In the genomic region with DNA sequence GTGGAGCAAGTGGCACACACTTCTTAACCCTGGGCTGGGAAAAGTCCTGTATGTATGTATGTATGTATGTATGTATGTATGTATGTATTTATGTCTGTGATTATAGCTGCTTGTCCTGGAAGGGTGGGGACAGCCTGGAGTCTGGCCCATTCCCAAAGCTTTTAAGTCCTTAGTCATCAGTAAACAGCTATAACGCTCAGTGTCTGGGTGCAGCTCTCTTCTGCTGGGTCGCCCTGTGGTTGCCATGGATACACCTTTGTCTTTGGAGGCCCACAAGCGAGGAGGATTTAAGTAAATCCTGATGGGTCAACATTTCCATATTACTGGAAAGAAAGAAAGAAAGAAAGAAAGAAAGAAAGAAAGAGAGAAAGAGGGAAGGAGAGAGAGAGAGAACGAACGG, we compare ENCODE assay signal across 17 mouse cellular contexts.
DNase-seq lines count a peak whose midpoint lies in the region; ATAC-seq and TF ChIP-seq lines count a peak whose summit lies in the region.
"Had no signal": no experiment of that assay in that cellular context is flagged by ENCODE, and none has a peak within 500 bp of the region (broad histone marks: within the 10 kb centered on the region; RNA-seq: fewer than 3 reads in every experiment).

No protein-coding gene starts in this region.

- 19% methylated on average over 5 of the region's 5 CpGs for WGBS in hindbrain, embryonic 10.5 days
- 15% methylated on average over 5 of the region's 5 CpGs for WGBS in hindbrain, embryonic 16.5 days

- peak overlapping the region; percentile 81 for H3K27ac ChIP-seq in hindbrain, embryonic 10.5 days
- no peak overlapping the region for H3K27ac ChIP-seq in hindbrain, embryonic 16.5 days (ENCODE audit: low read depth, low read length)
- H3K27ac ChIP-seq: limb, embryonic 12.5 days; liver, embryonic 15.5 days had no signal

- no peak for TF ChIP-seq CTCF in brain, embryonic 14.5 days (IDR thresholded peaks at IDR 0.05; ENCODE audit: borderline replicate concordance, extremely low read depth, insufficient read depth, insufficient read length)

- peaks cover 34% of the 10 kb centered on the region for H3K4me1 ChIP-seq in hindbrain, embryonic 10.5 days (replicated peaks)
- H3K4me1 ChIP-seq in hindbrain, embryonic 16.5 days (ENCODE audit: control insufficient read depth, insufficient read depth, low read depth, low read length), result peaks cover 5% of the 10 kb centered on the region; the same call in 1 of the 2 replicates
- H3K4me1 ChIP-seq: liver, embryonic 15.5 days had no signal

- H3K9me3 ChIP-seq in hindbrain, embryonic 10.5 days, result no peaks in the 10 kb centered on the region
- H3K9me3 ChIP-seq in hindbrain, embryonic 16.5 days (ENCODE audit: control insufficient read depth, low read length), result no peaks in the 10 kb centered on the region
- H3K9me3 ChIP-seq: limb, embryonic 12.5 days; liver, embryonic 15.5 days had no signal

- H3K4me2 ChIP-seq in hindbrain, embryonic 16.5 days (ENCODE audit: low read length), result no peak overlapping the region
- H3K4me2 ChIP-seq: heart, embryonic 11.5 days; limb, embryonic 12.5 days; liver, embryonic 15.5 days had no signal

- ATAC-seq in hindbrain, embryonic 16.5 days, result no peak

- no peaks in the 10 kb centered on the region for H3K27me3 ChIP-seq in hindbrain, embryonic 10.5 days (ENCODE audit: insufficient read depth, poor library complexity, severe bottlenecking)
- H3K27me3 ChIP-seq in hindbrain, embryonic 16.5 days (replicated peaks; ENCODE audit: control insufficient read depth, insufficient read depth, low read length), result no peaks in the 10 kb centered on the region
- H3K27me3 ChIP-seq: limb, embryonic 12.5 days; liver, embryonic 15.5 days had no signal

- H3K36me3 ChIP-seq in hindbrain, embryonic 10.5 days, result no peaks in the 10 kb centered on the region
- H3K36me3 ChIP-seq in hindbrain, embryonic 16.5 days (ENCODE audit: control insufficient read depth, insufficient read depth, low read length), result no peaks in the 10 kb centered on the region
- H3K36me3 ChIP-seq: limb, embryonic 12.5 days; liver, embryonic 15.5 days had no signal

- TF ChIP-seq POLR2A in brain, embryonic 14.5 days (IDR thresholded peaks at IDR 0.05; ENCODE audit: borderline replicate concordance, extremely low read depth, insufficient read depth, insufficient read length, poor library complexity, severe bottlenecking), result no peak

- DNase-seq in hindbrain, embryonic 10.5 days (ENCODE audit: low spot score), result no peak
- peak; percentile 85 for DNase-seq in brain, embryonic 14.5 days (ENCODE audit: low read depth)
- peak; percentile 40 for DNase-seq in mesoderm, embryonic 11.5 days (ENCODE audit: low read depth, low spot score)
- DNase-seq in retina, postnatal 1 day, result peak; percentile 58
- no peak for DNase-seq in gastrocnemius, postnatal 25 days
- no peak for DNase-seq in urinary bladder, postnatal 10 days (ENCODE audit: low spot score)
- DNase-seq: cerebellum, adult 2 months; heart, postnatal 36 days; kidney, adult 18-20 months; kidney, postnatal 25 days; lung, postnatal 4 days; thymus, postnatal 4 days had no signal

- no peak overlapping the region for H3K9ac ChIP-seq in hindbrain, embryonic 16.5 days (ENCODE audit: low read depth, low read length)
- H3K9ac ChIP-seq: limb, embryonic 12.5 days; liver, embryonic 15.5 days had no signal

- H3K4me3 ChIP-seq in hindbrain, embryonic 10.5 days, result no peak overlapping the region
- H3K4me3 ChIP-seq in hindbrain, embryonic 16.5 days (ENCODE audit: low read length), result no peak overlapping the region
- H3K4me3 ChIP-seq: limb, embryonic 12.5 days; liver, embryonic 15.5 days; myocyte had no signal

Comparison
In these comparisons a context has a peak if more than half of its experiments do, and no peak if none do; other contexts are left out.
1. DNase-seq: peak in brain, embryonic 14.5 days (single experiment), mesoderm, embryonic 11.5 days (single experiment) and retina, postnatal 1 day (single experiment); none in hindbrain, embryonic 10.5 days (single experiment), gastrocnemius, postnatal 25 days (single experiment) and urinary bladder, postnatal 10 days (single experiment).